Mouse (Mus musculus) spleen, postnatal 36 days (tissue): ENCODE results near the gene Card10.

Source experiments
- DNase-seq, 2 experiments: peaks; one replicate each; pipeline ENCODE4 v3.0.0; 2022; ENCODE audit warnings: low spot score in 2 of 2, mixed read lengths in 1 of 2

The Card10 gene

GRCm38 (mm10) chr15:78801971-78802741, 686 bp downstream of the Card10 start:
- no peak for DNase-seq

GRCm38 (mm10) chr15:78801571-78801970, 1.3 kb downstream of the Card10 start:
- no peak for DNase-seq

DNA sequence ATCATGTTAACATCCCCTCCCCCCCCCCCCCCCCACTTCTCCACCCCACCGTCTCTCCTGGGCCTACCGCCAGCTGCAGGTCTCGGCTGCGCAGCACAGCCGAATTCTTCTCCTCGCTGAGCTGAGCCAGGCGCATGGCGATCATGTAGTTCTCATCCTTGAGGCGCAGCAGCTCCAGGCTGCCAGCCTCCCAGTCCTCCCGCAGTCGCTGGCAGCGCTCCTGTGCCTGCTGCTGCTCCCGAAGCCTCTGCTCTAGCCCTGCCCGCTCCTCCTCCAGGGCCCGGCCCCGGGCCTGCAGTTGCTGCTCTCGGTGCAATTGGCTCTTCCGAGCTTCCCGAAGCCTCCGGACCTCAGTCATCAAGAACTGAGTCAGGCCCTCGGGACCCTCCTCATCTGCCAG, 3.8 kb downstream of the Card10 start:
- DNase-seq, result no peak

- no peak for DNase-seq
Observed at GRCm38 (mm10) chr15:78797060-78797329, 5.8 kb downstream of the Card10 start.

GRCm38 (mm10) chr15:78796196-78797059, 6.4 kb downstream of the Card10 start:
- no peak for DNase-seq

GRCm38 (mm10) chr15:78790990-78791389, 11.9 kb downstream of the Card10 start:
- no peak for DNase-seq

- DNase-seq, result no peak
Observed at GRCm38 (mm10) chr15:78790451-78790850, 12.4 kb downstream of the Card10 start.

DNA sequence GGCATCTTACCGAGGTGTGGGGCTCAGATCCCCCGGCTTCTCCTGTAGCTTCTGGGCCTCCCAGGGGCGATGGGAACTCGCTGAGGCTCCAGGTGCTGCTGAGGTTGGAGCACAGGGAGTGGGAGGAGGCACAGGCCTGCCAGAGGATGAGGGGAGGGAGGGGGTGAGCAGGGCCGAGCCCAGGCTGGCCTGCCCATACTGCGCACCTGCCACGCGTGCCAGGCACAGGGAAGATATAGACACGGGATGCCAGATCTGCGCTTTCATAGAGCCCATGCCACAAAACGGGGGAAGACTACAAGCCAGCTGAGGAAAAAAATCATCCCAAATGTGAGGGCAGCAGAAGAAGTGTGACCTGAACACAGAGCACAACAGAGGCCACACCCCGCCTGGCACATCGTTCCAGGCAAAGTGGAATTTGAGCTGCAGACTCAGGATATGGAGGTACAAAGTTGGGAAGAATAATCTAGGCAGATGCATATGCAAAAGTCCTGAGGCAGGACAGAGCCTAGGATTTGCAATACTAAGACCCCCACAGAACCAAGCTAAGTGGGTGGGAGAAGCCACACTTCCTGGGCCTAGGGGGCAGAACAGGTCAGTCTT, 13.0 kb downstream of the Card10 start:
- DNase-seq, result no peak

GRCm38 (mm10) chr15:78788042-78788441, 14.8 kb downstream of the Card10 start:
- no peak for DNase-seq

DNA sequence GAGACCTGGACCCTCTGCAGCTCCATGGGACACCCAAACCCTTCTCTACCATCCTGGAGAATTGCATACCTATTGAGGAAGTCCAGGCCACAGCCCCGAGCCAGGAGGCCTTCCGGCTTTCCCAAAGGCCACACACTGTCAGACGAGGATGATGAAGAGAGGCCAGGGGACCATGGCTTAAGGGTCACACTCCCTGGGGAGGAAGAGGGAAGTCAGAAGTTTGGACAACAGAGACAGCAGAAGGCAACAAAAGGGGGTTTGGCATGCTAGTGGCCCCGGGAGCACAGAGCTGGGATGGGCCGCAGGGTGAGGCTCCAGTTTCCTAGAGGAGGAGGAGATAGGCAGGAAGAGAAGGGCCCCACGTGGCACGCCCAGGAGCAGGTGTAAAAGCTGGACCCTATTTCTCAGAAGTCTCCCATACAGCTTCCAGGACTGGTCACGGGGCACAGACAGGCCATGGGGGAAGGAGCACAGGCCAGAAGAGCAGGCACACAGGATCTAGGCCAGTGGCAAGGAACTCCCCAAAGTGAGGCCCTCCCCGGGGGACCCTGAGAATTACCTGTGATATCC, 15.5 kb downstream of the Card10 start:
- DNase-seq, result no peak

DNA sequence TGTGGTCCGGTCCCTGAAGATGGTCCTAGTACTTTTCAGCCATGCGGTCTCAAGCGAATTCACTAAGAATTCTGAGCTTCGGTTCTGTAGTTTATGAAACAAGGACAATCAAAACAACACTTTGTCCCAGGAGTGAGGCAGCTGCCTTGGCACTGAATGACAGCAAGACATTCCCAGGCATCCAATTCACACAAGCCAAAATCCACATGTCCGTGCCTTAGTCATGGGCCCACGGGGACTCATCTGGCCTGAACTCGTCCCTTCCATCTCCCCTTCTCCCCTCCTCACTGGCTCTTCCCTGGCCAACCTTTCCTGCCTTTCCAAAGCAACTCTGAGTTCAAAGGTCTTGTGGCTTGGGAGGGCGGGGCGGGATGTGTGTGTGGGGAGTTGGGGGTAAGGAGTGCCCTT, 16.4 kb downstream of the Card10 start:
- no peak for DNase-seq

- DNase-seq, result no peak
Observed at GRCm38 (mm10) chr15:78785961-78786360, 16.9 kb downstream of the Card10 start.

- DNase-seq, result no peak
Observed at GRCm38 (mm10) chr15:78785258-78785657, 17.6 kb downstream of the Card10 start.

GRCm38 (mm10) chr15:78784520-78784919, 18.3 kb downstream of the Card10 start:
- DNase-seq, result no peak

DNA sequence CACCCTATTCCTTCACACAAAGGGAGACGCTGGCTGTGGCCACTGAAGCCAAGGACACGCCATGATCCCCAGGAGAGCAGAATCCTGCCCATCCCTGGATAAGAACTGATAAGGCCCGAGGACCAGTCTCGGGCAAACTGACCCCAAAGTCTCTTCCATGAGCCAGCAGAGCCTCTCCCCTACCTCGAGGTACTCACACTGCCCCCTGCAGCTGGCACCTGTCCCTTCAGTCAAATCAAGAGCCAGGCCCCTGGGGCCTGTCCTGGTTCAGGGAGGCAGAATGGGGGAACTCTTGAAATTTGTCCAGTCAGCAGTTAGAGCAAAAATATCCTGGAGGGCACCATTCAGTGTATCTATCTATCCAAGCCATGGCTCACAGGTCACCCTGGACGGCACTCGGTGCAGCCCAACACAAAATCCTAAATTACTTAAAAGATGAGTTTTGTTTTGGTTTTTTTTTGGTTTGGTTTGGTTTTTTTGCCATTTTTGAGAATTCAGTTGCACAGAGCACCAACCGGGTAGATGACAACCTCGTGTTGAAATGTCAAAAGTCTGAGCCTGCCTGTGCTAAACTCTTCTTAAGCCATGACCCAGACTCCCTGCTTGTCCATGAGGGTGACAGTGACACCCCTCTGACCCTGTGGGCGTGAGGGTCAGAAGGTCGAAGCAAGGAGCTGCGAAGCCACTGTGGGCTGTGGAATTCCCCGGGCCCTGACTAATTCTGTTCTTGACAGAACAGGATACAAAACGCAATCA, 20.3 kb downstream of the Card10 start:
- DNase-seq, result no peak

- DNase-seq, result no peak
Observed at GRCm38 (mm10) chr15:78780908-78781307, 21.9 kb downstream of the Card10 start.

DNA sequence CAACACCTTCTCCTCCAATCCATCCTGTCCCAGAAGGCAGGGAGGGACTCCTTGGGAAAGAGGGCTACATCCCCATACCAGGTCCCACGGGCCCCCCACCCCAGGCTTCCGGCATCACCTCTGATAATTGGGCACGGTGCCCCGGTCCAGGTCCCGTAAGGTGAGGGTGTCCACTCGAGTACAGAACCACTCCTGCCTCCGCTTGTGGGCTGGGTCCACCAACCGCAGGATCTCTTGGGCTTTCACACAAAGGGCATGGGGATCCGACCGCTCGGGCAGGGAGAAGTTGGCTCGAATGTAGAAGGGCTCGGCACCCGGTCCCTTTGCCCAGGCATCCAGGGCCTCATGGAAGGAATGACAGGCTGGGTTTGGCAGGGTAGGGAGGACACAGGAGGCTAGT, 22.5 kb downstream of the Card10 start:
- no peak for DNase-seq

DNA sequence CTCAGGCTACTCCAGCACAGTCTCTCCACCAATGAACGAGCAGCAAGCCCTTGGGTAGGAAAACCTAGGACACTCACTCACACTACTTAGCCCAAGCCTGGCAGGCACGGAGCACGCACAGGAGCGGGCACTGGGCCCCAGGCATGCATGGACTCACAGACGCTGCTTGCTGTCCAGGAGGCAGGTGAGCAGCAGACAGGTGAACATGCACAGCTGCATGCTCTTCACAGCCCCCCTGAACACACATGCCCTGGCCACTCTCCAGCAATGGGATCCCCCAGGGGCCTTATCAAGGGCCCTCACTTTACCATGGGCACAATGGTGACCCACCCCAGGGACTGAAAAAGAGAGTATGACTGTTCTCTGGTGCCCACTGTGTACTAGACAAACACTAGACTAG, 23.2 kb downstream of the Card10 start:
- DNase-seq, result no peak

- no peak for DNase-seq
Observed at GRCm38 (mm10) chr15:78779253-78779652, 23.6 kb downstream of the Card10 start.

- DNase-seq, result peak; percentile 62 to 68
Observed at GRCm38 (mm10) chr15:78778077-78778870, 24.6 kb downstream of the Card10 start.

GRCm38 (mm10) chr15:78773290-78773729, 29.5 kb downstream of the Card10 start, which contains the start of gene Mfng:
Gene Mfng, minus strand, starts transcription at chr15:78773475.
- peak; percentile 90 to 92 for DNase-seq
